Mouse (Mus musculus) G1E (cell line): ENCODE data around the gene Nbeal2. TPM values are rescaled to one million over a fixed set of nuclear protein-coding genes. Genes with fewer than 3 reads are reported as not detected.

Experiments
- ATAC-seq: 2 replicates; pipeline ENCODE4 v1.8.0; 2016; ENCODE audit warnings: mild to moderate bottlenecking; ENCODE audit not compliant: insufficient number of reproducible peaks, poor library complexity, low FRiP score, severe bottlenecking; ENCODE audit errors: extremely low read depth
- DNase-seq: peaks from one replicate; pipeline ENCODE4 v3.0.0; 2012; ENCODE audit warnings: low spot score
- H3K27me3 ChIP-seq: 2 replicates; pipeline ENCODE4 v1.6.1; 2012; ENCODE audit warnings: mild to moderate bottlenecking, low read length, inconsistent platforms; ENCODE audit not compliant: insufficient read depth
- H3K36me3 ChIP-seq: replicated peaks from 2 replicates; pipeline ENCODE3; 2012; ENCODE audit warnings: mild to moderate bottlenecking, inconsistent platforms
- H3K4me1 ChIP-seq: 2 replicates; pipeline ENCODE4 v1.6.1; 2012; ENCODE audit warnings: low read depth, low read length, inconsistent platforms, mixed read lengths; ENCODE audit not compliant: insufficient read depth
- H3K4me3 ChIP-seq: 2 replicates; pipeline ENCODE4 v1.5.1; 2012; ENCODE audit warnings: low read depth, mild to moderate bottlenecking, inconsistent platforms, low read length, moderate library complexity, mixed read lengths
- H3K9me3 ChIP-seq: replicated peaks from 2 replicates; pipeline ENCODE4 v1.6.1; 2012; ENCODE audit warnings: inconsistent platforms
- CTCF ChIP-seq: IDR thresholded peaks from 2 replicates; pipeline ENCODE4 v1.5.1; 2012; ENCODE audit warnings: low read depth, low read length, inconsistent platforms, mixed read lengths
- GATA1 ChIP-seq: IDR thresholded peaks from 2 replicates; pipeline ENCODE4 v1.6.1; 2012; ENCODE audit warnings: borderline replicate concordance, low read length, inconsistent platforms, mixed read lengths
- GATA2 ChIP-seq: IDR thresholded peaks from 2 replicates; pipeline ENCODE4 v1.6.1; 2012; ENCODE audit warnings: low read depth, low read length, inconsistent platforms, borderline replicate concordance
- POLR2AphosphoS5 ChIP-seq: IDR thresholded peaks from 2 replicates; pipeline ENCODE4 v1.6.1; 2012; ENCODE audit warnings: low read depth, low read length, inconsistent platforms; ENCODE audit not compliant: insufficient replicate concordance
- TAL1 ChIP-seq: conservative IDR thresholded peaks from 2 replicates; pipeline ENCODE4 v1.6.1; 2012; ENCODE audit warnings: low read depth, low read length, inconsistent platforms, mixed read lengths
- polyA plus RNA-seq: library from polyadenylated mRNA; stranded (reverse); fragments of >175 nt; gene quantifications from 2 replicates; pipeline ENCODE4 v1.2.3, GENCODE M21; 2012
- total RNA-seq, 2 experiments: library from RNA; stranded (forward) in 1 of 2; stranded (reverse) in 1 of 2; fragments of 200-1000 nt in 1 of 2; fragments of >200 nt in 1 of 2; fragmentation: Nextera tagmentation in 1 of 2; gene quantifications; 2 replicates each; pipeline ENCODE4 v1.2.3; 2014 to 2017

Nbeal2 gene
- total and polyA plus RNA-seq, 3 experiments: 26.1 to 64.7 (median 32.5) TPM

DNA sequence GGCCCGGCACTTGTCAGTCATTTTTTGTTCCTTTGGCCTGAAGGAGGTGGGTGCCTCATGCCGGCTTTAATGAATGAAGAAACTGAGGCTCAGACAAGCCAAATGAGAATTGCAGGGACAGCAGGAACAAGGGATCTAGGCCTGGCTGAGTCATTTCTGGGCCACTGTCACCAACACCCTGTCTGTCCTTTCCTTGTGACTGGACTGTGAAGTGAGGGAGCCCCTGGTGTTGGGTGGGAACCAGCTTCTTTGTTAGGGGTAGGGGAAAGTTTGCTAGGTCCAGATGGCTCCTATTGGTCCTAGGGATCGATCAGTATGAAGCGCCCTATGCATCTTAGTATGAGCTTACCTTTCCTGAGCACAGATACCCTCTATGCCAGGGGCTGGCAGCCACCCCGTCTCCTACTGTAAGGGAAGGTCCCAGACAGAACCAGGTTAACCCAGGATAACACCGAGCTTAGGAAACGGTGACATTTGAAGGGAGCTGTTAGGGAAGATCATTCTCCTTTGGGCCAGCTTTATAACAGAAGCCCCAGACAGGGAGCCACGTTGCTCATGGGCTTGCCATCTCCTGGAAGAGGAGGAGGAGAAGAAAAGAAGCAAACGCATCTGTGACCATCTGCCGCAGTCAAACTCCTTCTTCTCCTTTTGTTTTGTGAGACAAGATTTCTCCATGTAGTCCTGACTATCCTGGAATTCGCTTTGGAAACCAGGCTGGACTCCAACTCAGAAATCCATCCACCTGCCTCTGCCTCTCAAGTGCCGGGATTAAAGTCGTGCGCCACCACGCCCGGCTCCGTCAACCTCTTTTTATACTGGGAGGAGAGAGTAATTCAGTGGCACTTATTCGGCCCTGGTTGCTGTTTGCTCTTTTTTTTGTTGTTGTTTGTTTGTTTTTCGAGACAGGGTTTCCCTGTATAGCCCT is 1.0 kb upstream of the Nbeal2 start:
- Histone ChIP-seq H3K4me1 (peaks cover 76% of the 10 kb centered on the region), H3K27me3 (no peaks in the 10 kb centered on the region), H3K9me3 (no peaks in the 10 kb centered on the region), H3K4me3 (peak overlapping the region; percentile 86; the same call in 1 of the 2 replicates), H3K36me3 (peaks cover 41% of the 10 kb centered on the region)
- DNase-seq (no peak), ATAC-seq (no peak)
- no peak for TF ChIP-seq GATA2
- no peak for TF ChIP-seq GATA1
- no peak for TF ChIP-seq TAL1
- TF ChIP-seq POLR2AphosphoS5: no peak
- no peak for TF ChIP-seq CTCF

DNA sequence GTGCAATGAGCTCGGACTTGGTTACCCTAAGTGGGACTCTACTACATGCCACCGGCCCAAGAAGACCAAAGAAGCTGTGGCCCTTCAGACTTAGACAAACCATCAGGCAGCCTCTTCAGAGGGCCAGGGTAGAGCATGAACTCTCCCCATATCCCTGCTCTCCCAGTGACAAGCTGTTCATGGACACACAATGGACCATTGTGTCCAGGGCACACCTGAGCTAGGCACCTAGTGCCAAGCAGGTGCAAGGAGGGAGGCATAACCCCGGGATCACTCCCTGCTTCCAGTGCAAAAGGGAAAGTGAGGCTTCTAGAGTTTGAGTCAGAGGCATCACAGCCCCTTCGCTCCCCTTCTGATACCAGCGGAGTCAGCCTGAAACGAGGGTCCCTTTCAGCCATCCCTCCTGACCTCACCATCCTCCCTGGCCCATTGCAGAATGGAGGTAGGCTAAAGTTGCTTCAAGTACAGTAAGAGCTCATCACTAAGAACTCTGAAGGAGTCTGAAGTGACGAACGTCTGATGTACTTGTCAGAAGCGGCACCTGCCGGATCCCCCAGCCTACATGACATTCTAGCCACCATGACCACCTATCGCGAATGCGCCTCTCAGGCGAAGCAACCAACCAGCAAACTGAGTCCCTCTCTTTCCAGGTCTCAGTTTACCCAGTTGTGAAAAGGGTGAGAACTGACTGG is 852 bp downstream of the Nbeal2 start:
- DNase-seq: no peak
- Histone ChIP-seq H3K9me3 (no peaks in the 10 kb centered on the region), H3K4me1 (peaks cover 77% of the 10 kb centered on the region), H3K27me3 (no peaks in the 10 kb centered on the region), H3K36me3 (peaks cover 47% of the 10 kb centered on the region), H3K4me3 (peak overlapping the region; percentile 86)
- TF ChIP-seq GATA2: no peak
- TF ChIP-seq GATA1: no peak
- TF ChIP-seq TAL1: no peak
- TF ChIP-seq POLR2AphosphoS5: no peak
- no peak for TF ChIP-seq CTCF
- ATAC-seq: no peak

DNA sequence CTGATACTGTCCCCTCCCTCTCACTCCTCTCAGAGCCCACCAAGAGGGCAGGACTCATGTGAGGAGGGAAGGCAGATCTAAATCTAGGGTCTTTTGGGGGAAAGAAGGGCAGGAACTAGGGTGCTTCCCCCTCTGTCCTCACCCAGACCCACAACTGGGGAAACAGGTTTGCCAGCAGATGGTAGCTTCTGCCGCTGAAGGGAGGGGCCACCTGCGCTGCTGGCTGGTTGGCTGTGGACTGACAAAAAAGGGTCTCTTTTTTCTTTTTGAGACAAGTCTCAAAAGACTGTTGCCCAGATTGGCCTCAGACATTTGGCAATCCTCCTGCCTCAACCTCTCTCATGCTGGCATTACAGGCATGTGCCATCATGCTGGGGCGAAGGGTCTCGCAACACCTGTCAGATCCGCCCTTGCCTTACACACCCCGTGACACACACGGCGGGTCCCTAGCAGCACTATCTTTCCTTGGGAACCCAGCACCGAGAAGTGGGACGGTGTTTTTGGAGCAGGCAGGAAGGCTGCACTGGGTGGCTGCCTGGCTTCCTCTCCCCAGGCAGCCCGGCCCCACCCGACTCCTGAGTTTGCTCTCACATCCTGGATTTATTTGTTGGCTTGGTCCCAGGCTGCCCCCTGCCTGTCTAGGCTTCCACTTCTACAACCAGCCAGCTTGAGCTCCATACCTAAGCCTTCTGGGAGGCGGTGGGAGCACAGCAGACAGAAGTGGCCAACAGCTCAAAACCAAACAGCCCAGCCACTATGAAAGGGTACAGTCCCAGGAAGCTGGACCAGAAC is 1.8 kb downstream of the Nbeal2 start:
- Histone ChIP-seq H3K4me1 (peaks cover 75% of the 10 kb centered on the region), H3K4me3 (peak overlapping the region; percentile 86; the same call in 1 of the 2 replicates), H3K27me3 (no peaks in the 10 kb centered on the region), H3K36me3 (peaks cover 51% of the 10 kb centered on the region), H3K9me3 (no peaks in the 10 kb centered on the region)
- TF ChIP-seq GATA2 (no peak), TAL1 (no peak), POLR2AphosphoS5 (no peak), CTCF (no peak), GATA1 (no peak)
- ATAC-seq (no peak), DNase-seq (peak; percentile 34)

DNA sequence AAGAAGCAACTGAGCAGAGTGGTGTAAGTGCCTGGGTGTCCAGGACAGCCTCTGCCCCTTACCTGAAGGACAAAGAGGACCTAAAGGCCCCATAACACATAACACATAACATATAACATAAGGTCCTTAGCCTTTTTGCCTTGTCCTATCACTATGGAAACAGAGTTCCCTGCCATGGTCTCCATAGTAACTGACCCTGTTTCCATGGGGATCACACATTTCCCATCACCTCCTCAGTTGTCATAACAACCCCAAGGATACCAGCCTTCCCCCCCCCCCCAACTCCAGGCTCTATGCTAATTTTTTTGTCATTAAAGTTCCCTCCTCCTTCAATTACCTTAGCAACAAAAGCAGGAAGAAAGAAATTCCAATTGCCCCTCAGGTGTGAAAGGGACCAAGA is 4.2 kb downstream of the Nbeal2 start:
- no peak for TF ChIP-seq GATA2
- no peak for TF ChIP-seq TAL1
- TF ChIP-seq GATA1: no peak
- TF ChIP-seq CTCF: no peak
- TF ChIP-seq POLR2AphosphoS5: no peak
- peaks cover 85% of the 10 kb centered on the region for H3K4me1 ChIP-seq
- ATAC-seq (no peak), DNase-seq (no peak)
- H3K27me3 ChIP-seq: no peaks in the 10 kb centered on the region
- H3K9me3 ChIP-seq: no peaks in the 10 kb centered on the region
- no peak overlapping the region for H3K4me3 ChIP-seq
- peaks cover 70% of the 10 kb centered on the region for H3K36me3 ChIP-seq

DNA sequence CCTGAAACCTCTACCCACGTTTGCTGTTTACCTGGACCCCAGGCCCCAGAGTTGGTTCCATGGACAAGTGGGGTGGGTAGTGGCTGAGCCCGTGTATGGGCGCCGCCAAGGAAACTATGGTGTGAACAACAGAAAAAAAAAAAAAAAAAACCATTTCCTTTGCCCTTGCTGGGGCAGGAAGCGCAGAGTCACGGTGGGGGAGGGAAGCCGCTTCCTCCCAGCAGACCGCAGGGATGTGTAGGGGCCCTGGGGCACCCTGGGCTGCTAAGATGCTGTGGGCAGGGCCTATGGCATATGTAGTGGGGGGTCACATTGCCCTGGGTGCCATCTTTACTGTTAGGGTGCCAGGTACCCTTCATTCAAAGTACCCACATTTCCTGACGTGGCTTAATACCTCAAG is 8.7 kb downstream of the Nbeal2 start:
- Histone ChIP-seq H3K36me3 (peaks cover 95% of the 10 kb centered on the region), H3K9me3 (no peaks in the 10 kb centered on the region), H3K4me3 (peak overlapping the region; percentile 67; the same call in 1 of the 2 replicates), H3K27me3 (no peaks in the 10 kb centered on the region), H3K4me1 (peaks cover 63% of the 10 kb centered on the region)
- peak; percentile 91 for DNase-seq
- peak; percentile 90 for ATAC-seq
- no peak for TF ChIP-seq GATA1
- TF ChIP-seq GATA2: no peak
- no peak for TF ChIP-seq CTCF
- no peak for TF ChIP-seq POLR2AphosphoS5
- TF ChIP-seq TAL1: no peak

DNA sequence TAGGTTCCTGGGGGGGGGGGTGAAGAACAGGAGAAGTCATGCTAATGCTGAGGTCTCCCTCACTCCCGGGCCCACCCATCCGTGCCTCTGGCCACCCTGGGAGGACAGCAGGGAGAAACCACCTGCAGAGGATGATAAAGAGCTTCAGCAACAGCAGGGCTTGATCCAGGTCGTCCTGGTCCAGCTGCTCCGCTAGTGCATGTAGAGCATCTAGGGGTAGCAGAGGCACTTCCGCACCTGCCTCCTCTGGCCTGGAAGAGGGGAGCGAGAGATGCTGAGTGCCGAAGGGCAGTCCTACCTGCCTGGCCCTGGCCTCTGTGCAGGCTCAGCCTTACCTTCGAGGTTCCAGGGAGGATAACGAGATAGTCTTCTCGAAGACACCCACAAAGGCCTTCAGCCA is 9.7 kb downstream of the Nbeal2 start:
- no peak for ATAC-seq
- no peak for DNase-seq
- H3K9me3 ChIP-seq: no peaks in the 10 kb centered on the region
- H3K4me3 ChIP-seq: no peak overlapping the region; the same call in 1 of the 2 replicates
- H3K4me1 ChIP-seq: peaks cover 63% of the 10 kb centered on the region
- TF ChIP-seq CTCF: no peak
- no peak for TF ChIP-seq GATA1
- no peak for TF ChIP-seq TAL1
- no peak for TF ChIP-seq GATA2
- no peak for TF ChIP-seq POLR2AphosphoS5
- H3K27me3 ChIP-seq: no peaks in the 10 kb centered on the region
- H3K36me3 ChIP-seq: peaks cover 95% of the 10 kb centered on the region
